Mouse (Mus musculus): ENCODE data around the gene Npy4r. TPM values are rescaled to one million over a fixed set of nuclear protein-coding genes. Genes with fewer than 3 reads are reported as not detected.

Npy4r gene
- polyA plus RNA-seq, 1 experiment, result 0.34 TPM

DNA sequence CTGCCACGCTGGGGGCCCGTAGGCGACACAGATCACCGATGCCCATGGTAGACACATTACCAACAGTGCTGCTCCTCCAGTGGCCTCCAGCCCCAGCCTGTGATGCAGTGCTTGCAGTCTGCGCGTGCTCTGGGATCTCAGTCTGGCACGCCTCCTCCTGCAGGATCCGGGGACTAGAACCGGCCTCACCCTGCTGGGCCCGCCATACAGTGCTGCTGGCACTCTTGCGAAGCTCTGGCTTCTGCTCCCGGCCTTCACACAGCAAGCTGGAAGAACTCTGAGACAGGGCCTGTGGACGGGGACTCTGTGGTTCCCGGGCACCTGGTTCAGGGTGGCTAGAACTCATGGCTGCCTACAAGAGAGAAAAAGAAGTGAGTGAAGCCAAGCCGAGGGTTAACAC, 43.2 kb upstream of the Npy4r start:
- H3K79me2 ChIP-seq (ENCODE audit: control insufficient read depth, insufficient read depth), result no peaks in the 10 kb centered on the region
- no peak overlapping the region for H3ac ChIP-seq (ENCODE audit: control insufficient read depth, insufficient read length)
- TF ChIP-seq TCF12 (IDR thresholded peaks at IDR 0.05; ENCODE audit: insufficient read depth, poor library complexity, severe bottlenecking), result no peak
- TF ChIP-seq SRF (IDR thresholded peaks at IDR 0.05; ENCODE audit: control insufficient read depth, insufficient read length, low read depth), result no peak
- no peak for TF ChIP-seq MAX (IDR thresholded peaks at IDR 0.05; ENCODE audit: low read depth)
- no peak for TF ChIP-seq USF1 (IDR thresholded peaks at IDR 0.05; ENCODE audit: low read depth)
- no peak for TF ChIP-seq POLR2A (IDR thresholded peaks at IDR 0.05; ENCODE audit: insufficient read length, low read depth)
- TF ChIP-seq E2F4 (IDR thresholded peaks at IDR 0.05; ENCODE audit: insufficient read depth), result no peak
- TF ChIP-seq MYOD1 (IDR thresholded peaks at IDR 0.05; ENCODE audit: control insufficient read depth in 1 of 3, insufficient read length in 2 of 3, low read depth in 2 of 3), result no peak
- no peak for TF ChIP-seq TCF3 (IDR thresholded peaks at IDR 0.05; ENCODE audit: insufficient read length, low read depth)
- no peak for TF ChIP-seq CEBPB (IDR thresholded peaks at IDR 0.05; ENCODE audit: insufficient read depth, poor library complexity, severe bottlenecking)
- no peak for TF ChIP-seq POLR2AphosphoS2 (IDR thresholded peaks at IDR 0.05; ENCODE audit: insufficient read length, low read depth)
- TF ChIP-seq REST (IDR thresholded peaks at IDR 0.05; ENCODE audit: insufficient read depth, insufficient read length), result no peak
- TF ChIP-seq MYOG (IDR thresholded peaks at IDR 0.05; ENCODE audit: control insufficient read depth in 1 of 3, insufficient read depth in 1 of 3, insufficient read length in 2 of 3, low read depth in 2 of 3), result no peak

DNA sequence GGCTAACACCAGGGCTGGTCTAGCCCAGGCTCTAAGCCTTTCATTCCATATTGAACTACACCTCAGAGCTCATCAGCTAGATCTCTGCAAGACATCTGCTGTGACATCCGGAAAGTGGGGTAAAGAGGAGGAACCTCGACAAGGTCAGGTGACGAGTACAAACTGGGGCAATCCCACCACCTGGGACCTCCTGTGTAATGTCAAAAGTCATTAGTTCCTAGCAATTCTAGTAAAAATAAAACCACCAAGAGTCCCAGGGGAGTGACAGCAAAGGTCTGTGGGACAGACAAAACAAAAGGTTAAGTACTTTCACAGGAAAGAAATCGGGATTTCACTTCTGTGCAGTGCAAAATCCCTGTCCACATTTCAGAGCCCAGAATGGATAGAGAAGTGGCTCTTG, 41.6 kb upstream of the Npy4r start:
- no peak overlapping the region for H3ac ChIP-seq (ENCODE audit: control insufficient read depth, insufficient read length)
- H3K27me3 ChIP-seq (ENCODE audit: control insufficient read depth, insufficient read depth, insufficient read length), result no peaks in the 10 kb centered on the region
- H3K79me2 ChIP-seq (ENCODE audit: control insufficient read depth, insufficient read depth), result no peaks in the 10 kb centered on the region
- TF ChIP-seq TCF3 (IDR thresholded peaks at IDR 0.05; ENCODE audit: insufficient read length, low read depth), result no peak
- no peak for TF ChIP-seq USF1 (IDR thresholded peaks at IDR 0.05; ENCODE audit: low read depth)
- no peak for TF ChIP-seq POLR2AphosphoS2 (IDR thresholded peaks at IDR 0.05; ENCODE audit: insufficient read length, low read depth)
- no peak for TF ChIP-seq POLR2A (IDR thresholded peaks at IDR 0.05; ENCODE audit: insufficient read length, low read depth)
- no peak for TF ChIP-seq MAX (IDR thresholded peaks at IDR 0.05; ENCODE audit: low read depth)
- no peak for TF ChIP-seq MYOG (IDR thresholded peaks at IDR 0.05; ENCODE audit: control insufficient read depth in 1 of 3, insufficient read depth in 1 of 3, insufficient read length in 2 of 3, low read depth in 2 of 3)
- TF ChIP-seq REST (IDR thresholded peaks at IDR 0.05; ENCODE audit: insufficient read depth, insufficient read length), result no peak
- no peak for TF ChIP-seq MYOD1 (IDR thresholded peaks at IDR 0.05; ENCODE audit: control insufficient read depth in 1 of 3, insufficient read length in 2 of 3, low read depth in 2 of 3)
- TF ChIP-seq E2F4 (IDR thresholded peaks at IDR 0.05; ENCODE audit: insufficient read depth), result no peak
- TF ChIP-seq SRF (IDR thresholded peaks at IDR 0.05; ENCODE audit: control insufficient read depth, insufficient read length, low read depth), result no peak
- H3K36me3 ChIP-seq (ENCODE audit: control insufficient read depth, insufficient read depth), result no peaks in the 10 kb centered on the region
- H3K4me2 ChIP-seq (ENCODE audit: low read depth), result no peak overlapping the region
- H3K4me3 ChIP-seq, result no peak overlapping the region

More for the DNA sequence above, 43.2 kb upstream of the Npy4r start:
- no peak overlapping the region for H3K4me3 ChIP-seq
- H3K4me2 ChIP-seq (ENCODE audit: low read depth), result no peak overlapping the region
- H3K27me3 ChIP-seq (ENCODE audit: control insufficient read depth, insufficient read depth, insufficient read length), result no peaks in the 10 kb centered on the region
- no peaks in the 10 kb centered on the region for H3K36me3 ChIP-seq (ENCODE audit: control insufficient read depth, insufficient read depth)

DNA sequence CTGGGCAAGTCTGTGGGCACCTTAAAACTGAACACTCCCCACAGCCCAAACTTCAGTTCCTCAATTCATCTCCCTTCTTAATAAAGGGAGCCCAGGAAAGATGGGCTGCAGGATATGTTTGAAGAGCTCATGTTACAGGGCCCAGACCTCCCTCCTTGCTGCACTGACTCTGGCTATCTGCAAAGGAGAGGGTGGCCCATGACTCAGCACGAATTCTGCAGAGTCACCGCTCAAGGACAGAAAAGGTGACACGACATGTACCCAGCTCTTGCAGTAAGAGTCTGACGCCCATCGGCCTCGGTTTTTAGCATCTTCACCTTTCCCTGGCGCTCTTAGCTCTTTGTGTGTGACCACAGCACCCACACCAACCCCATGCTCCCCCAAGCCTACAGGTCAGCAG, 38.1 kb upstream of the Npy4r start:
- no peak overlapping the region for H3K4me2 ChIP-seq (ENCODE audit: low read depth)
- TF ChIP-seq CEBPB (IDR thresholded peaks at IDR 0.05; ENCODE audit: insufficient read depth, poor library complexity, severe bottlenecking) (no peak), REST (IDR thresholded peaks at IDR 0.05; ENCODE audit: insufficient read depth, insufficient read length) (no peak), MAX (IDR thresholded peaks at IDR 0.05; ENCODE audit: low read depth) (no peak), E2F4 (IDR thresholded peaks at IDR 0.05; ENCODE audit: insufficient read depth) (no peak), TCF12 (IDR thresholded peaks at IDR 0.05; ENCODE audit: insufficient read depth, poor library complexity, severe bottlenecking) (no peak), SRF (IDR thresholded peaks at IDR 0.05; ENCODE audit: control insufficient read depth, insufficient read length, low read depth) (no peak)
- H3K4me3 ChIP-seq, result no peak overlapping the region
- H3K27me3 ChIP-seq (ENCODE audit: control insufficient read depth, insufficient read depth, insufficient read length), result no peaks in the 10 kb centered on the region
- no peaks in the 10 kb centered on the region for H3K36me3 ChIP-seq (ENCODE audit: control insufficient read depth, insufficient read depth)
- H3ac ChIP-seq (ENCODE audit: control insufficient read depth, insufficient read length), result no peak overlapping the region
- no peaks in the 10 kb centered on the region for H3K79me2 ChIP-seq (ENCODE audit: control insufficient read depth, insufficient read depth)

DNA sequence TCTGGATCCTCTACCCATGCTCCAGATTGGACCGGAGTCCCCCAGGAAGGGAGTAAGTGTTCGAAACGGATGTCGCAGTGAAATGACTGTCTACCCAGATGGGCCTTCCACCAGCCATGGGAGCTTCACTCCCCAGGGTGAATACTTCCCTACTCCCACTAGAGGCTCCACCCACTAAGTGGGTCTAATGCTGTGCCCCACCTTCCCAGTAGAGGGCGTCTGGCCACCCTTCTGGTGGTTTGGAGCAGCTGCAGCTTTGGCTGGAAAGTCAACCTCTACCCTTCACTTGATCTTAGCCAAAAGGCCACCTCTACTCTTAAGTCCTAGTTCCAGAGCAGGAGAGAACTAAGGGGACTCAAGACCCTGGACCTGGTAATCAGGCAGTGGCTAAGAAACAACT, 36.3 kb upstream of the Npy4r start:
- no peaks in the 10 kb centered on the region for H3K79me2 ChIP-seq (ENCODE audit: control insufficient read depth, insufficient read depth)
- H3K4me2 ChIP-seq (ENCODE audit: low read depth), result no peak overlapping the region
- no peaks in the 10 kb centered on the region for H3K36me3 ChIP-seq (ENCODE audit: control insufficient read depth, insufficient read depth)
- H3K27me3 ChIP-seq (ENCODE audit: control insufficient read depth, insufficient read depth, insufficient read length), result no peaks in the 10 kb centered on the region
- H3ac ChIP-seq (ENCODE audit: control insufficient read depth, insufficient read length), result no peak overlapping the region
- no peak overlapping the region for H3K4me3 ChIP-seq
- no peak for TF ChIP-seq E2F4 (IDR thresholded peaks at IDR 0.05; ENCODE audit: insufficient read depth)
- TF ChIP-seq MAX (IDR thresholded peaks at IDR 0.05; ENCODE audit: low read depth), result no peak
- TF ChIP-seq TCF12 (IDR thresholded peaks at IDR 0.05; ENCODE audit: insufficient read depth, poor library complexity, severe bottlenecking), result no peak
- no peak for TF ChIP-seq USF1 (IDR thresholded peaks at IDR 0.05; ENCODE audit: low read depth)
- TF ChIP-seq MYOG (IDR thresholded peaks at IDR 0.05; ENCODE audit: control insufficient read depth in 1 of 3, insufficient read depth in 1 of 3, insufficient read length in 2 of 3, low read depth in 2 of 3), result no peak
- TF ChIP-seq REST (IDR thresholded peaks at IDR 0.05; ENCODE audit: insufficient read depth, insufficient read length), result no peak
- no peak for TF ChIP-seq CEBPB (IDR thresholded peaks at IDR 0.05; ENCODE audit: insufficient read depth, poor library complexity, severe bottlenecking)
- no peak for TF ChIP-seq TCF3 (IDR thresholded peaks at IDR 0.05; ENCODE audit: insufficient read length, low read depth)
- TF ChIP-seq MYOD1 (IDR thresholded peaks at IDR 0.05; ENCODE audit: control insufficient read depth in 1 of 3, insufficient read length in 2 of 3, low read depth in 2 of 3), result no peak
- TF ChIP-seq POLR2AphosphoS2 (IDR thresholded peaks at IDR 0.05; ENCODE audit: insufficient read length, low read depth), result no peak
- TF ChIP-seq POLR2A (IDR thresholded peaks at IDR 0.05; ENCODE audit: insufficient read length, low read depth), result no peak
- TF ChIP-seq SRF (IDR thresholded peaks at IDR 0.05; ENCODE audit: control insufficient read depth, insufficient read length, low read depth), result no peak

DNA sequence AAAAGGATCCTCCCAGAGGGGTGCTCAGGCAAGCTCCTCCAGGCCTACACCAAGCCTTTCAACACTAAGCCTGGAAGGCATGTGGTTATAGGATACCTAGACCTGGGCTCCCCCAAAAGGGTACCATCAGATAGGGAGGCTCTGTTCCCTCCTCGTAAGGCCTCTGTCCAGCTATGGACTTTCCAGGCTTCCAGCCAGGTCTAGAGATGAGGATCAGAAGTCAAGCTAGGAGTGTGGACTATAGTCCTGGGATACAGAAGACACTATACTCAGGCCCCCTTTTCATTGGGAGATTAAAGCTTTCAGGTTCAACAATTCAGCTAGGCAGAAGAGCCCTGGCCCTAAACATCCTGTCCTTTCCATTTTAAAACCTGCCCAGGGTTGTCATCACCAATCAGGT, 30.8 kb upstream of the Npy4r start:
- no peak overlapping the region for H3K4me3 ChIP-seq
- no peaks in the 10 kb centered on the region for H3K36me3 ChIP-seq (ENCODE audit: control insufficient read depth, insufficient read depth)
- H3K4me2 ChIP-seq (ENCODE audit: low read depth), result no peak overlapping the region
- no peaks in the 10 kb centered on the region for H3K27me3 ChIP-seq (ENCODE audit: control insufficient read depth, insufficient read depth, insufficient read length)
- H3K79me2 ChIP-seq (ENCODE audit: control insufficient read depth, insufficient read depth), result no peaks in the 10 kb centered on the region
- H3ac ChIP-seq (ENCODE audit: control insufficient read depth, insufficient read length), result no peak overlapping the region
- TF ChIP-seq E2F4 (IDR thresholded peaks at IDR 0.05; ENCODE audit: insufficient read depth) (no peak), SRF (IDR thresholded peaks at IDR 0.05; ENCODE audit: control insufficient read depth, insufficient read length, low read depth) (no peak), USF1 (IDR thresholded peaks at IDR 0.05; ENCODE audit: low read depth) (no peak), REST (IDR thresholded peaks at IDR 0.05; ENCODE audit: insufficient read depth, insufficient read length) (no peak), POLR2A (IDR thresholded peaks at IDR 0.05; ENCODE audit: insufficient read length, low read depth) (no peak), MYOG (IDR thresholded peaks at IDR 0.05; ENCODE audit: control insufficient read depth in 1 of 3, insufficient read depth in 1 of 3, insufficient read length in 2 of 3, low read depth in 2 of 3) (no peak), TCF12 (IDR thresholded peaks at IDR 0.05; ENCODE audit: insufficient read depth, poor library complexity, severe bottlenecking) (no peak), CEBPB (IDR thresholded peaks at IDR 0.05; ENCODE audit: insufficient read depth, poor library complexity, severe bottlenecking) (no peak), MYOD1 (IDR thresholded peaks at IDR 0.05; ENCODE audit: control insufficient read depth in 1 of 3, insufficient read length in 2 of 3, low read depth in 2 of 3) (no peak), TCF3 (IDR thresholded peaks at IDR 0.05; ENCODE audit: insufficient read length, low read depth) (no peak), POLR2AphosphoS2 (IDR thresholded peaks at IDR 0.05; ENCODE audit: insufficient read length, low read depth) (no peak), MAX (IDR thresholded peaks at IDR 0.05; ENCODE audit: low read depth) (no peak)

All from myocyte (in vitro differentiated cells).